Mouse (Mus musculus): ENCODE measurements around the gene Usp3.

Gene Usp3

DNA sequence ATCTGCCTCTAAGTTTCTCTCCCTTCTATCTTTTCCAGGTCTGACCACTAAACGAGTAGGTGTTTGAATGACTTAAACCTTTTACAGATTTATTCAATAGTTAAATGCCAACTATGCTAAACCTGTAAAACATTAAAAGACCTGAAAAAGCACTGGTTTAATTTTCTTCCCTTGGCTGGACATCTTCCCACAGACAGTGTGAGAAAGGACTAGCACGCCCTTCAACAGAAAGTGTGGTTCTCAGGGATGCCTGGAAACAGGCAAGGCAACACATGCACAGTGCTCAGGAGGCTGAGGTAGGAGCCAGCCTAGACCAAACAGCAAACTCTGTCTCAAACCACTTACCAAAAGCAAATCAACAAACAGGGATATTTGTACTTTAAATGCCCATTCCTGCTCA is 31.4 kb downstream of the Usp3 start:
- DNase-seq = no peak

DNA sequence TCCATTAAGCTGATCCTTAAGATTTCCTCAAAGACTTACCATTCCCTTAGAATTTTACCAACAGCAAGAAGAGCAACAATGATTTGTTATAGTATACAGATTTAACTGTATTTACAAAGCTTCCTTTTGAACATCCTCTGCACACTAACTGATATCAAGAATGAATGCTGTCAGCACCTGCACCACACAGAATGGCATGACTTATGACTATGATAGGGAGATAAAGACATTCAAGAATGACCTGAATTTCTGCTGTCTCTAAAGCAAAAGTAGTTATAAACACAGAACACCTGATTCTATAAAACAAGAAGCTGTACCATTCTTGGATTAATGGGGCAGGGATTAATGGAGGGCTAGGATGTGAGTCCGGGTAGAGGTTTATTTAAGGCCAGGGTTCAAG is 32.2 kb downstream of the Usp3 start:
- no peak for DNase-seq

DNA sequence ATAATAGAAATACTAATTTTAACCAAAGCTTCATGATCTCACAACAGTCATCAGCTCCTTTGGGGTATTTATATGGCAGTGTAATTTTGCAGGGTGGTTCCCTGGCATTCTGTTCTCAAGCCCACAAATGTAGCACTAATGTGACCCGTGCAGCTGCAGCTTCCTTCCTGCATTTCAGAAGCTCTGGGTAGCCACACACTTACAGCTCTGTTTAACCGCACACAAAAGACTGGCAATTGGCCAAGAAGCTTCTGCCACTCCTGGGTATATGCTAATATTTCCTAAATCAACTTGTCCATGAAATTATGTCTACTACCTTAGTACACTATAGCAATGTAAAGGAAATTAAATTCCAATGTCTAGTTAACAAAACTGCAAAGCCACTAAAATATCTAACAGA is 32.6 kb downstream of the Usp3 start:
- DNase-seq = peak; percentile 57

- no peak for DNase-seq
Observed at GRCm38 (mm10) chr9:66558971-66559370, 34.0 kb downstream of the Usp3 start.

DNA sequence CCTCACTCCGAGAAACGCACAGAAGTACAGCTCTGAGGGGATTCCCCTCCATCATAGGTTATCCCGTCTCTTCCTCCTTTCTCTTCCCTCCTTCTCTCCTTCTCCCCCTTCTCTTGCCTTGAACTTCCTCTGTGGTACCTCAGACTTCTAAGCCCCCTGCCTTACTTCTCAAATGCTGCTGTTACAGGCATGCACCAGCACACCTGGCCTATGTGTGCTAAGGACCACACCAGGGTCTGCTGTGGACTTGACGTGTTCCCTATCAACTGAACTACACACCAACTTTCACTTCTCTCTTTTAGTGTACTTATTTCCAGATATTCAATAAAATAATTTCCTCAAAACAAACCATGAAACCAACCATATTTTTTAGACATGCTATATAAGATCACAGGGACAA is 50.2 kb downstream of the Usp3 start:
- no peak for DNase-seq

DNA sequence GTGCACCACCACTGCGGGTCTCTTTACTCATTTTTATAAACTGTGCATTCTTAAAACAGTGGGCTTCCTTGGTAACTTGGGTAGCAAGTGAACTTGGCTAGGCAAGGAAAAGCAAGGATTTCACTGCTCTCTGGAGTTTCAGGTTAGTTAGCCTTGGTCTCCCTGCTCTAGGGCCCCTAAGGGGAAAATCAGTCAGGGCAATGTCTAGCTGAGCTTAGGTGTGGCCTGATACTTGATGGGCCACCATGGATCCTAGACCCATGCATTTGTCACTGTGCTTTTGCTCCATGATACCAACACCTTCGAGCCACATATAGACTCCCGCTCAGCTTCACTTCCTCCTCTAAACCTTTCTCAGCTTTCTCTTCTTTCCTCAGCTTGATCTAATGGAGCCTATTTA is 71.3 kb downstream of the Usp3 start:
- no peak for DNase-seq

DNA sequence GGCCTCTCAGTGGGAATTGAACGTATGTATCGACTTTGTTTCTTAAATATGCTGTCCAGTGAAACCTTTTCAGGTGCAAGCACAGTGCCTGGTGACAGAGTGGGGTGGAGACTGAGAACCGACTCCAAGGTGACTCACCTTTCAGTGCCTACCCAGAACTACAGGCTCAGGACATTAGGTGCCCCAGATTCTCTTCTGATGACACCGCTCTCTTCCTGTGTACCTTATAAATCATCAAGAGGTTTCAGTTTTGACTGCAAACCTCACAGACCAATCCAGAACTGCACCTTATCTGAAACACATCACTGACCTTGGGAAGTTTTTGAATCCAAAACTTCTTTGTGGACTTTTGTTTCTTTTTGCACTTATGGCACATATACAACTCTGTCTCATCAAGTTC is 72.6 kb downstream of the Usp3 start:
- DNase-seq = no peak

DNA sequence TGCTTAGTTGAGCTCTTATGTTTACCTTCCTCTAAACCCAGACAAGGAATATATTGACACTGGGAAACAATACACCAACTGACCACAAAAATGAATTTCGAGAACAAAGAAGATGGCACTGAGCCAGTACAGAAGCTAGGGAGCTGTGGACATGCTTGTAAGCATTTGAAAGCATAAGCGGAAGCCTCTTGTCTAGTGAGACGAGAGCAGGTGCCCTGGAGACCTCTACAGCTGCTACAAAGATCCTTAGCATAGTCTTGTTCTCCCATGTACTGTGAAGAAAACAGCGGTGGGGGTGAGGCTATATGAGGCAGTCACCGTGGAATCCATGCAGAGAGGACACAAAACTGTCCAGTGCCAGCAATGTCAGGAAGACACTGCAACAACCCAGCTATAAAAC is 74.0 kb downstream of the Usp3 start:
- peak; percentile 29 for DNase-seq

DNA sequence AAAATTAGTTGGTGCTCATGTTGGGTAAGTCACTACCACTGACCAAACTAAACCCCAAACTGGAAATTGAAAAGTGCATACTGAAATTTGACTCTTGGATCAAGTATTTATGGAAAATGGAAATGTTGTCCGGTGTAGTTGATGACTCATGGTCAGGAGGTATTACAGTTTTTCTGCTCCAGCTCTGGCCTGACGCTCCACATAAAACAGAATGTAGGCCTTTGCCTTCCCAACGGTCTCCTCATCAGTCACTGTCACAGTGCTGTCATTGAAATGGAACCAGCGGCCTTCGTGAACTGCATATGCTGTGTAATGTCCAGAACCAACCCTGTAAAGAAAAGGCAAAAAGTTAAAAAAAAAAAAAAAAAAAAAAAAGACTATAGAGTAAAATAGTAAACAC is 74.7 kb downstream of the Usp3 start:
- no peak for DNase-seq

- DNase-seq = no peak
Observed at GRCm38 (mm10) chr9:66517746-66518145, 75.2 kb downstream of the Usp3 start.

DNA sequence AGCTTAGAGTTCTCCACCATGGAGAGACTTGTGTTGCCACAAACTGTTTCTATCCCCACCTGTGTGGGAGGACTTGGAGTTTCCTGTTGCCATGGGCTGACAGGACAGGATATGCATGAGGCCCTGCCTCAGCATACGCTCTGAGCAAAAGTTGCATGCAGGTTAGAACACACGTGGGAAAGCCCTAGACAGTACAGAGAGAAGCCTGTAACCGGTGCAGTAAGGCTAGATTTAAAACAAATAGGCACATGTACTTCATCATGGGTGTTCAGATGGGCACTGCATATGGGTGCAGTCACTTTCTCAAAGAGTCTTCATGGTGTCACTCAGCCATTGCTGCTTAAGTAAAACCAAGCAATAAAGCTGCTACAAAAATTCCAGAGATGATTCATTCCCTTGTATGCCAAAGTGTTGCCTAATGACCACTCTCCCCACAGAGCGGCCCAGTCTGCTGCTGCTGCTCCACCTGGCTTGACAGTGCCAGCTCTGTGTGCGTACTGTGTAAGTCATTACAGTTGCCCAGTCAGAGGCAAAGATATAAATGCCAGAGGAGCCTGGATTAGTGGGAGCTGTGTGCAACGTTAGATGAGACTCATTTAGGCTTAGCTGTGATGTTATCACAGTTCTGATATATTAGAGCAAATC is 76.5 kb downstream of the Usp3 start:
- DNase-seq = no peak

GRCm38 (mm10) chr9:66515680-66516210 is 77.2 kb downstream of the Usp3 start:
- DNase-seq = no peak

GRCm38 (mm10) chr9:66515115-66515514 is 77.8 kb downstream of the Usp3 start:
- no peak for DNase-seq

GRCm38 (mm10) chr9:66514256-66514770 is 78.6 kb downstream of the Usp3 start, which contains the start of gene Fbxl22:
Gene Fbxl22, minus strand, starts transcription at chr9:66514593.
- DNase-seq = peak; percentile 78

- DNase-seq = no peak
Observed at GRCm38 (mm10) chr9:66513661-66514255, 79.2 kb downstream of the Usp3 start.

DNA sequence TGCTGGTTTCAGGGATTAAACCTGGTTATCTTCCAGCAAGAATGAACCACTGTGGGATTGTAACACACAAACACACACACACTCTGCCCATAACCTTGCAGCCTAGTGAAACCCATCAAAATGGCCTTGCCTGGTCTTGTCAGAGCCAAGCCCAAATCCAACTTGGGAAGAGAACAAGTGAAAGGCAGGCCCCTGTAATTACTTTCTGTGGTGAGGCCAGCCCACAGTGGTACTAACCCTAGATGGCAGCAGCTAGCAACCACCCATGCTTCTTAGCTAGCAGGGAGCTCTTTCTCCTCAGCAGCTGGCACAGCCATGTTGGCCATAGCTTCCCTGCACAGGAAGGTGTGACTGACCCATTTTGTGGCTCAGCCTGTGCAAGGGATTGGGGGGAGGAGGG is 79.8 kb downstream of the Usp3 start:
- DNase-seq = peak; percentile 34

GRCm38 (mm10) chr9:66512351-66512671 is 80.6 kb downstream of the Usp3 start:
- peak; percentile 91 for DNase-seq

GRCm38 (mm10) chr9:66511580-66512350 is 81.2 kb downstream of the Usp3 start:
- peak; percentile 96 for DNase-seq

GRCm38 (mm10) chr9:66510944-66511343 is 82.0 kb downstream of the Usp3 start:
- DNase-seq = peak; percentile 45

- DNase-seq = no peak
Observed at GRCm38 (mm10) chr9:66510351-66510841, 82.5 kb downstream of the Usp3 start.

DNA sequence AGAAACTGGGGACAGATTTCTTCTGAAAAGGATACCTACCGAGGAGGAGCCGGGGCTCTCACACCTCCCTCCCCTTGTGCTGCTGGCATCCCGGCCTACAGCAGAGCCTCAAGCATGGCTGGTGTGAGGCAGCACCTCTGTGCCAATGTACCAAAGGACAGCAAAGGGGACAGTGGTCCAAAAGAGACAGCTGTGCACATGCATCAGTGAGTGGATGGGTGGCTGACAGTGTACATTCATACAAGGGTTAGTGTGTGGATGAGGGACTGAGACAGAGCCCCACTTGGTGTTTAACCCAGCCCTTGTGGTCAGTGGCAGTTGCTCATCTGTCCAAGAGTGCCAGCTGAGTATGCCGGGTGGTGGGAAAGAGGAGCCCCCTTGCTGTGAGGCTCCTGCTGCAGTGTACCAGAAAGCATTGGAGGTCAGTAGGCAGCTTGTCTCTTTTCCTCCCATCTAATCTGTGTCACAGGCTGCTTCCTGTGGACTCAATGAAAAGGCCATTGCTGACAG is 84.0 kb downstream of the Usp3 start:
- DNase-seq = no peak

- no peak for DNase-seq
Observed at GRCm38 (mm10) chr9:66507684-66508083, 85.3 kb downstream of the Usp3 start.

- DNase-seq = no peak
Observed at GRCm38 (mm10) chr9:66506424-66506823, 86.5 kb downstream of the Usp3 start.

Data from kidney, postnatal 10 days (tissue).